In the genomic region with DNA sequence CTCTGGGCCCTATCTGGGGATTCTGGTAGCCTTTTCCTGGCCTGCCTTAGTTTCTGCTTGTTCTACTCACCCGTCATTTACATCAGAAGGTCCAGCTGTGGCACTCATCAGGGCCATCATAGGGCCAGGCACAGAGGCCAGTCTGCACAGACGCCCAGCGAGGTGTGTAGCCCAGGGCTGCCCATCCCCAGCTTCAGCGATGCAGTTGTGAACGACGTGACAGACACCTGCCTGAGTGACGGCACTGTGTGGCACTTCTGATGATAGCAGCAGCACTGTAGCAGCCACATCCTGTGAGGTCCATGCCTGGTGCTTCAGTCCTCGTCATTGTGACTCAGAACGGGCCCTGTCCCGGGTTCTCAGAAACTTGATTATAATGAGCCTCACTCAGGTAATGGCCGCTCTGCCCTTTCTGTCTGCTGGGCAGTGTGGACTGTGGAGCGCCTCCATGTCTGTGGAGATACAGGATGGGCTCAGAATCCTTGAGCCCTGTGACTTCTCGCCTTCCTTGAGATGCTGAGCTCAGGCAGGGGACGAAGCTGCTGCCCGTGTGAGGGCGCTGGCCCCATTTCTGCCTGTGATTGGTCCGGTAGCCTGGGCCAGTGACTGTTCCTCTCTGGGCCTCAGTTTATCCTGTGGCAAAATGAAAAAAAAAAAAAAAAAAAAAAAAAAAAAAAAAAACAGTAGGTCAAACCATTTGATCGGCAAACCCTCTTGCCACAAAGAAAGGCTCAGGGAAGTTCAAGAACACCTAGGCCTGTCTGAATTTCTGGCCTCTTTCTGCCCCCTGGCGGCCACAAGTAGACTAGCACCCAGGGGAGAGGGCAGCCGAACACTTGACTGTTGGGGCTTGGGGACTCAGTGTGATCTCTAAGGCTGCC, we compare ENCODE assay signal across 8 mouse cellular contexts. TPM values are rescaled to one million over a fixed set of nuclear protein-coding genes. Genes with fewer than 3 reads are reported as not detected.
DNase-seq lines count a peak whose midpoint lies in the region; ATAC-seq and TF ChIP-seq lines count a peak whose summit lies in the region.

No protein-coding gene starts in this region.

- TF ChIP-seq POLR2A in small intestine, adult 2 months (IDR thresholded peaks at IDR 0.05; ENCODE audit: low read depth, low read length): no peak

- no peaks in the 10 kb centered on the region for H3K9me3 ChIP-seq in forebrain, embryonic 14.5 days (replicated peaks; ENCODE audit: control insufficient read depth, low read length)
- H3K9me3 ChIP-seq in hindbrain, embryonic 13.5 days: no peaks in the 10 kb centered on the region

- no peak overlapping the region for H3K4me3 ChIP-seq in forebrain, embryonic 14.5 days (ENCODE audit: low read depth, low read length)
- H3K4me3 ChIP-seq in hindbrain, embryonic 13.5 days: no peak overlapping the region
- H3K4me3 ChIP-seq in small intestine, adult 2 months (ENCODE audit: low read depth, low read length): no peak overlapping the region

- intact Hi-C loops in left cerebral cortex, postnatal 14 days (cut with DNase I): loop anchor here (1.0 to 5.0 kb wide), 3 partner anchors 87 to 275 kb away; a partner anchor contains a TSS

- no peak overlapping the region for H3K27ac ChIP-seq in forebrain, embryonic 14.5 days (ENCODE audit: low read depth, low read length)
- no peak overlapping the region for H3K27ac ChIP-seq in hindbrain, embryonic 13.5 days
- no peak overlapping the region for H3K27ac ChIP-seq in small intestine, adult 2 months (ENCODE audit: insufficient read depth, low read depth, low read length)

- WGBS in forebrain, embryonic 14.5 days: 72% methylated on average over 20 of the region's 20 CpGs
- WGBS in hindbrain, embryonic 13.5 days: 68% methylated on average over 20 of the region's 20 CpGs
- WGBS in small intestine, adult 2 months: 78% methylated on average over 20 of the region's 20 CpGs

- peak; percentile 61 to 80 for DNase-seq in adrenal gland, adult (ENCODE audit: inconsistent age in 2 of 2, low spot score in 1 of 2)
- DNase-seq in adrenal gland, adult 8-10 months: no peak
- DNase-seq in cerebellum, adult 11 months: peak; percentile 61
- DNase-seq in forebrain, embryonic 14.5 days (ENCODE audit: low spot score): peak; percentile 85
- peak; percentile 49 to 70 for DNase-seq in left cerebral cortex, postnatal 14 days (ENCODE audit: low spot score in 2 of 2)
- peak; percentile 79 for DNase-seq in mesoderm, embryonic 11.5 days (ENCODE audit: low read depth, low spot score)

- H3K36me3 ChIP-seq in forebrain, embryonic 14.5 days (ENCODE audit: control insufficient read depth, insufficient read depth, low read length): no peaks in the 10 kb centered on the region
- H3K36me3 ChIP-seq in hindbrain, embryonic 13.5 days: no peaks in the 10 kb centered on the region
- H3K36me3 ChIP-seq in small intestine, adult 2 months (ENCODE audit: control insufficient read depth, insufficient read depth, low read length): no peaks in the 10 kb centered on the region

- ATAC-seq in forebrain, embryonic 14.5 days: peak; percentile 77
- ATAC-seq in hindbrain, embryonic 13.5 days (ENCODE audit: low FRiP score): peak; percentile 61; the same call in 1 of the 2 replicates

- H3K9ac ChIP-seq in forebrain, embryonic 14.5 days (ENCODE audit: low read length): no peak overlapping the region
- H3K9ac ChIP-seq in hindbrain, embryonic 13.5 days: no peak overlapping the region

- H3K4me2 ChIP-seq in forebrain, embryonic 14.5 days (ENCODE audit: low read length): no peak overlapping the region
- H3K4me2 ChIP-seq in hindbrain, embryonic 13.5 days: no peak overlapping the region

- H3K4me1 ChIP-seq in forebrain, embryonic 14.5 days (ENCODE audit: control insufficient read depth, insufficient read depth, low read length): no peaks in the 10 kb centered on the region
- no peaks in the 10 kb centered on the region for H3K4me1 ChIP-seq in hindbrain, embryonic 13.5 days (replicated peaks)
- H3K4me1 ChIP-seq in small intestine, adult 2 months (ENCODE audit: control insufficient read depth, insufficient read depth, insufficient read length, low read length): peaks cover 11% of the 10 kb centered on the region

- peak; percentile 87 for TF ChIP-seq CTCF in small intestine, adult 2 months (IDR thresholded peaks at IDR 0.05; ENCODE audit: extremely low read depth, insufficient read length, insufficient replicate concordance, low read depth, low read length)

- no peaks in the 10 kb centered on the region for H3K27me3 ChIP-seq in forebrain, embryonic 14.5 days (replicated peaks; ENCODE audit: control insufficient read depth, insufficient read depth, low read length)
- H3K27me3 ChIP-seq in hindbrain, embryonic 13.5 days: 0 out of 2 replicates have a peak, but pooled peaks cover 2% of the 10 kb centered on the region
- H3K27me3 ChIP-seq in small intestine, adult 2 months (ENCODE audit: control insufficient read depth, insufficient read depth, low read length): no peaks in the 10 kb centered on the region

RNA-seq across cellular contexts. Expression of a gene that starts 22.4 kb away (rescaled TPM):
- under 1 TPM; 0.12 to 0.70 (median 0.30) TPM for total RNA-seq in adrenal gland, adult 8-10 months (2022)
- 0.08 and 0.21 TPM in 2 replicates for polyA plus RNA-seq in forebrain, embryonic 14.5 days (2014; fragmentation: Nextera tagmentation; extraction: Ambion mirVana)
- polyA plus RNA-seq in hindbrain, embryonic 13.5 days (2015; fragmentation: Nextera tagmentation; extraction: Ambion mirVana): 0.22 TPM in 2 replicates
- under 1 TPM; 0.24 to 0.40 TPM for total RNA-seq in left cerebral cortex, postnatal 14 days (2021)
- polyA plus RNA-seq in small intestine, adult 2 months (2012; rRNA removed): 2.0 and 19.3 TPM in 2 replicates

RNA-seq across cellular contexts. Expression of a gene that starts 33.5 kb away (rescaled TPM):
- total RNA-seq in adrenal gland, adult 8-10 months (2022): under 1 TPM in 1 of 4 experiments, not detected in 3; 0.18 TPM
- polyA plus RNA-seq in forebrain, embryonic 14.5 days (2014; fragmentation: Nextera tagmentation; extraction: Ambion mirVana): 0.13 and 0.35 TPM in 2 replicates
- 0.21 and 0.40 TPM in 2 replicates for polyA plus RNA-seq in hindbrain, embryonic 13.5 days (2015; fragmentation: Nextera tagmentation; extraction: Ambion mirVana)
- total RNA-seq in left cerebral cortex, postnatal 14 days (2021): under 1 TPM in 1 of 2 experiments, not detected in 1; 0.30 TPM
- polyA plus RNA-seq in small intestine, adult 2 months (2012; rRNA removed): 0.08 and 1.4 TPM in 2 replicates

RNA-seq across cellular contexts. Expression of a gene that starts 57.2 kb away (rescaled TPM):
- total RNA-seq in adrenal gland, adult 8-10 months (2022): 10 to 100 TPM; 55.8 to 65.6 (median 58.6) TPM
- 86.4 and 88.3 TPM in 2 replicates for polyA plus RNA-seq in forebrain, embryonic 14.5 days (2014; fragmentation: Nextera tagmentation; extraction: Ambion mirVana)
- polyA plus RNA-seq in hindbrain, embryonic 13.5 days (2015; fragmentation: Nextera tagmentation; extraction: Ambion mirVana): 60.9 and 64.8 TPM in 2 replicates
- 10 to 100 TPM; 20.7 to 22.6 TPM for total RNA-seq in left cerebral cortex, postnatal 14 days (2021)
- polyA plus RNA-seq in small intestine, adult 2 months (2012; rRNA removed): 5.0 and 10.7 TPM in 2 replicates
